Mouse (Mus musculus) lung, postnatal 4 days (tissue): ENCODE measurements at regions not wholly inside any gene's neighbourhood (a gene's known extent, or its start where the extent isn't known, plus 50 kb on each side); places are given as distances from the start of the nearest gene placed in this dataset.

ENCODE experiments used
- DNase-seq, 2 experiments: peaks; one replicate each; pipeline ENCODE4 v3.0.0; 2021

- DNase-seq: peak; percentile 48 to 53
These were observed 313.5 kb upstream of the Nfe2l3 start for GRCm38 (mm10) chr6:51118833-51119535.

- DNase-seq: peak; percentile 38 to 42
These were observed 312.7 kb upstream of the Nfe2l3 start for GRCm38 (mm10) chr6:51119691-51120302.

- DNase-seq: no peak
These were observed 309.5 kb upstream of the Nfe2l3 start for GRCm38 (mm10) chr6:51122941-51123340.

- DNase-seq: no peak
These were observed 304.6 kb upstream of the Nfe2l3 start for GRCm38 (mm10) chr6:51127851-51128250.

GRCm38 (mm10) chr6:51129096-51129495 lies 303.4 kb upstream of the Nfe2l3 start:
- no peak for DNase-seq

- peak; percentile 54 to 61 for DNase-seq
These were observed 302.9 kb upstream of the Nfe2l3 start for GRCm38 (mm10) chr6:51129591-51129990.

GRCm38 (mm10) chr6:51144762-51145161 lies 287.7 kb upstream of the Nfe2l3 start:
- no peak for DNase-seq

GRCm38 (mm10) chr6:51145863-51146262 lies 286.6 kb upstream of the Nfe2l3 start:
- no peak for DNase-seq

- DNase-seq: no peak
These were observed 283.6 kb upstream of the Nfe2l3 start for GRCm38 (mm10) chr6:51148821-51149220.

- DNase-seq: no peak
These were observed 282.4 kb upstream of the Nfe2l3 start for GRCm38 (mm10) chr6:51150066-51150465.

- DNase-seq: peak; percentile 6 to 49
These were observed 282.0 kb upstream of the Nfe2l3 start for GRCm38 (mm10) chr6:51150486-51150885.

- no peak for DNase-seq
These were observed 281.6 kb upstream of the Nfe2l3 start for GRCm38 (mm10) chr6:51150916-51151315.

- peak in 1 of 2 experiments; percentile 54 for DNase-seq
These were observed 275.6 kb upstream of the Nfe2l3 start for GRCm38 (mm10) chr6:51156836-51157370.

- DNase-seq: no peak
These were observed 271.3 kb upstream of the Nfe2l3 start for GRCm38 (mm10) chr6:51161149-51161548.

GRCm38 (mm10) chr6:51162208-51163082 lies 270.0 kb upstream of the Nfe2l3 start:
- peak; percentile 22 to 53 for DNase-seq

- DNase-seq: peak; percentile 10 to 33
These were observed 269.2 kb upstream of the Nfe2l3 start for GRCm38 (mm10) chr6:51163266-51163665.

GRCm38 (mm10) chr6:51163882-51164281 lies 268.6 kb upstream of the Nfe2l3 start:
- no peak for DNase-seq

GRCm38 (mm10) chr6:51167028-51167427 lies 265.4 kb upstream of the Nfe2l3 start:
- no peak for DNase-seq

GRCm38 (mm10) chr6:51168048-51168447 lies 264.4 kb upstream of the Nfe2l3 start:
- DNase-seq: peak; percentile 85 to 88

- peak; percentile 60 to 70 for DNase-seq
These were observed 263.4 kb upstream of the Nfe2l3 start for GRCm38 (mm10) chr6:51168775-51169695.

GRCm38 (mm10) chr6:51169971-51170411 lies 262.5 kb upstream of the Nfe2l3 start:
- peak; percentile 46 for DNase-seq

- DNase-seq: peak; percentile 74 to 82
These were observed 262.1 kb upstream of the Nfe2l3 start for GRCm38 (mm10) chr6:51170414-51170813.
